Comparison of ENCODE assay signal across 8 mouse cellular contexts in the genomic region with DNA sequence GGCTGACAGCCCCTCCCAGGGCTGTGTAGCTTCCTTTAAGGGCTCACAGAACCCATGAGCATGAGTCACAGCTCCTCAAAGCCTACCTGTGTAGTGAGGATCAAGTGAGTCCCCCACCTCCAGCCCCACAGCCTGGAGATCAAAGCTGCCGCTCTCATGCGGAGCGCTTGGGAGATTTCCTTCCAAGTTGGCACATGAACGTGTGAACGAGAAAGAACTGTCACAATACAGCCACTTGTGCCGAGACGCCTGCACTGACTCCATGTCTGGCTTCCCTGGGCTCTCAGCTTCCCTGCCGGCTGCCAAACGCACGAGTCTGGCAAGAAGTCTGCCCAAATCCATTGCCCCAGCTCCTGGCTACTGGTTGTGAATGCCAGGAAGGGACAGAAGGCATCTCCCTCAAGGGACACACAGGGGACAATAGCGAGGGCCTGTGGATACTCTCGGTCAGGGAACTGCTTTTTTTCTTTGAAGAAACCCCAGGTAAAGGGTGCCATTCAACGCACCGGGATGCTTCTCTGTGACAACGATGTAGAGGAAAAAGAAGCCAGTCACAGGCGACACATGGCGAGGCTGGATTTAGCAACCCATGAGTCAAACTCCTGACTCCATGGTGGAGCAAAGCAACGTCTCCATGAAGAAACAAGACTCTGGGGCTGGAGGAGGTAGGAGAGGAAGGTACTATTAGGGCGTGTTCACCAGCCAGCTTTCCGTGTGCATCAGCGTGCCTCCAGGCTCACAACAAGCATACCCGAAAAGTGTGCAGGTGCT.
A peak's percentile ranks its signal among the peaks of the same experiment; 100 is the strongest.
DNase-seq lines count a peak whose midpoint lies in the region; ATAC-seq and TF ChIP-seq lines count a peak whose summit lies in the region.
"Had no signal": no experiment of that assay in that cellular context is flagged by ENCODE, and none has a peak within 500 bp of the region (broad histone marks: within the 10 kb centered on the region; RNA-seq: fewer than 3 reads in every experiment).

No protein-coding gene starts in this region.

- H3K27ac ChIP-seq in lung, embryonic 14.5 days (ENCODE audit: low read depth) = peak overlapping the region; percentile 62
- peak overlapping the region; percentile 28; the same call in 1 of the 2 replicates for H3K27ac ChIP-seq in stomach, embryonic 14.5 days (ENCODE audit: low read length)
- no peak overlapping the region for H3K27ac ChIP-seq in kidney, adult 2 months (ENCODE audit: insufficient read depth, low read depth, low read length)

- 0 out of 2 replicates have a peak, but pooled peaks have one; percentile 28 for ATAC-seq in lung, embryonic 14.5 days (ENCODE audit: insufficient read depth)
- 0 out of 2 replicates have a peak, but pooled peaks have one; percentile 34 for ATAC-seq in stomach, embryonic 14.5 days (ENCODE audit: insufficient number of reproducible peaks, insufficient read depth, low FRiP score, low read depth)
- ATAC-seq: Patski had no signal

- WGBS in lung, embryonic 14.5 days = 46% methylated on average over 22 of the region's 22 CpGs
- 52% methylated on average over 22 of the region's 22 CpGs for WGBS in stomach, embryonic 14.5 days
- WGBS in kidney, adult 2 months = 61% methylated on average over 22 of the region's 22 CpGs

- no peak overlapping the region for H3K4me3 ChIP-seq in lung, embryonic 14.5 days (ENCODE audit: low read depth, low read length)
- no peak overlapping the region for H3K4me3 ChIP-seq in stomach, embryonic 14.5 days (ENCODE audit: low read depth, low read length)
- H3K4me3 ChIP-seq in kidney, adult 2 months (ENCODE audit: insufficient read depth, low read depth, low read length) = no peak overlapping the region

- H3K9ac ChIP-seq in lung, embryonic 14.5 days = no peak overlapping the region
- no peak overlapping the region for H3K9ac ChIP-seq in stomach, embryonic 14.5 days (replicated peaks; ENCODE audit: low read depth, low read length)

- no peaks in the 10 kb centered on the region for H3K4me1 ChIP-seq in lung, embryonic 14.5 days (ENCODE audit: insufficient read depth)
- H3K4me1 ChIP-seq in stomach, embryonic 14.5 days (ENCODE audit: control insufficient read depth, insufficient read depth, low read length) = no peaks in the 10 kb centered on the region
- no peaks in the 10 kb centered on the region for H3K4me1 ChIP-seq in kidney, adult 2 months (ENCODE audit: control insufficient read depth, insufficient read depth, low read length)

- peak; percentile 63 for DNase-seq in lung, embryonic 14.5 days
- DNase-seq in lung, postnatal 14 days = no peak
- DNase-seq in cerebellum, postnatal 36 days = peak; percentile 62 to 70
- DNase-seq in layer of hippocampus, postnatal 14 days (ENCODE audit: low spot score in 2 of 2) = peak; percentile 56 to 80
- no peak for DNase-seq in kidney, adult 2 months
- DNase-seq in lung, adult 18-20 months = no peak

- peak overlapping the region; percentile 7 for H3K4me2 ChIP-seq in lung, embryonic 14.5 days
- no peak overlapping the region for H3K4me2 ChIP-seq in stomach, embryonic 14.5 days (replicated peaks; ENCODE audit: low read depth, low read length)

- TF ChIP-seq CTCF in lung, embryonic 14.5 days (IDR thresholded peaks at IDR 0.05; ENCODE audit: low read depth) = no peak
- no peak for TF ChIP-seq CTCF in kidney, adult 2 months (conservative IDR thresholded peaks at IDR 0.05; ENCODE audit: insufficient read depth, insufficient read length, low read depth, low read length)

- no peaks in the 10 kb centered on the region for H3K9me3 ChIP-seq in lung, embryonic 14.5 days (ENCODE audit: low read depth, low read length)
- H3K9me3 ChIP-seq in stomach, embryonic 14.5 days (ENCODE audit: control insufficient read depth, low read depth, low read length) = no peaks in the 10 kb centered on the region

- no peak for TF ChIP-seq POLR2A in kidney, adult 2 months (IDR thresholded peaks at IDR 0.05; ENCODE audit: low read depth, low read length)

- no peaks in the 10 kb centered on the region for H3K36me3 ChIP-seq in lung, embryonic 14.5 days (ENCODE audit: insufficient read depth)
- no peaks in the 10 kb centered on the region for H3K36me3 ChIP-seq in stomach, embryonic 14.5 days (ENCODE audit: control insufficient read depth, insufficient read depth, low read length)
- no peaks in the 10 kb centered on the region for H3K36me3 ChIP-seq in kidney, adult 2 months (ENCODE audit: control insufficient read depth, insufficient read depth, low read length)

- H3K27me3 ChIP-seq in lung, embryonic 14.5 days (ENCODE audit: insufficient read depth, low read length) = no peaks in the 10 kb centered on the region
- no peaks in the 10 kb centered on the region for H3K27me3 ChIP-seq in stomach, embryonic 14.5 days (ENCODE audit: control insufficient read depth, insufficient read depth, low read length)
- H3K27me3 ChIP-seq in kidney, adult 2 months (replicated peaks; ENCODE audit: control insufficient read depth, insufficient read depth, low read length) = no peaks in the 10 kb centered on the region
- H3K27me3 ChIP-seq: Patski had no signal

Comparison
In these comparisons a context has a peak if more than half of its experiments do, and no peak if none do; other contexts are left out.
1. DNase-seq: peak in lung, embryonic 14.5 days (single experiment), cerebellum, postnatal 36 days (2 of 2) and layer of hippocampus, postnatal 14 days (2 of 2); none in lung, postnatal 14 days (single experiment), kidney, adult 2 months (single experiment) and lung, adult 18-20 months (0 of 2).